Mouse (Mus musculus): ENCODE data around the gene B3galt5. TPM values are rescaled to one million over a fixed set of nuclear protein-coding genes. Genes with fewer than 3 reads are reported as not detected.

The B3galt5 gene
- polyA plus RNA-seq, 1 experiment from 2014 or later, result 0.43 TPM

- Histone ChIP-seq H3K27me3 (no peaks in the 10 kb centered on the region), H3K9me3 (no peaks in the 10 kb centered on the region), H3K36me3 (no peaks in the 10 kb centered on the region), H3K9ac (replicated peaks) (no peak overlapping the region), H3K4me2 (no peak overlapping the region), H3K4me1 (replicated peaks) (no peaks in the 10 kb centered on the region), H3K27ac (no peak overlapping the region), H3K4me3 (replicated peaks) (no peak overlapping the region)
- WGBS, result 82% methylated on average over 2 of the region's 2 CpGs
- no peak for ATAC-seq (ENCODE audit: insufficient number of reproducible peaks, insufficient read depth, low FRiP score, low TSS enrichment, low read depth)
Observed at GRCm38 (mm10) chr16:96271736-96272135, 36.1 kb downstream of the B3galt5 start.

GRCm38 (mm10) chr16:96272929-96273619, 37.5 kb downstream of the B3galt5 start:
- no peaks in the 10 kb centered on the region for H3K4me1 ChIP-seq (replicated peaks)
- H3K27me3 ChIP-seq, result peaks cover 4% of the 10 kb centered on the region; the same call in 1 of the 2 replicates
- 62% methylated on average over 14 of the region's 14 CpGs for WGBS
- no peaks in the 10 kb centered on the region for H3K36me3 ChIP-seq
- no peak overlapping the region for H3K4me2 ChIP-seq
- no peak overlapping the region for H3K27ac ChIP-seq
- no peaks in the 10 kb centered on the region for H3K9me3 ChIP-seq
- no peak overlapping the region for H3K4me3 ChIP-seq (replicated peaks)
- ATAC-seq (ENCODE audit: insufficient number of reproducible peaks, insufficient read depth, low FRiP score, low TSS enrichment, low read depth), result no peak
- no peak overlapping the region for H3K9ac ChIP-seq (replicated peaks)

DNA sequence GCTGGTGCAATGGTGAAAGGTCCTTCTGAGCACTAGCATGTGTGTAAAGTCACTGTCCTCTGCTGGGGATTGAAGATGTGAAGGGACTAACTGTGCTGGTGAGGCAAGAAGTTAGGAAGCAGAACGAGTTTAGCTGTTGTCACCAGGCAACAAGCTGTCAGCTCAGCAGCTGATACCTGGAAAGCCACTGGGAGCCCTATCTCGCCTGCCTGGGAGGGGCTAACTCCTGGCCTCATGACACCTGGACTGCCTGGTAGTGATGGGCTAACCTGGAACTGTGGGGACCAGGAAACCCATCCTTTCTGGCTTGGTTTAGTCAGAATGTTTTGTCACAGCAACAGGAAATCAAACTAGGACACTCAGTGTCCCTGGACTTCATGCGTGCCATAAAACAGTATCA, 41.0 kb downstream of the B3galt5 start:
- Histone ChIP-seq H3K9me3 (no peaks in the 10 kb centered on the region), H3K9ac (replicated peaks) (no peak overlapping the region), H3K27ac (no peak overlapping the region), H3K27me3 (peaks cover 39% of the 10 kb centered on the region), H3K4me2 (no peak overlapping the region), H3K4me3 (replicated peaks) (no peak overlapping the region), H3K4me1 (replicated peaks) (peaks cover 12% of the 10 kb centered on the region), H3K36me3 (no peaks in the 10 kb centered on the region)
- 68% methylated on average over 3 of the region's 3 CpGs for WGBS
- ATAC-seq (ENCODE audit: insufficient number of reproducible peaks, insufficient read depth, low FRiP score, low TSS enrichment, low read depth), result no peak

- Histone ChIP-seq H3K9me3 (no peaks in the 10 kb centered on the region), H3K4me3 (replicated peaks) (no peak overlapping the region), H3K9ac (replicated peaks) (no peak overlapping the region), H3K27ac (no peak overlapping the region), H3K4me1 (replicated peaks) (peaks cover 12% of the 10 kb centered on the region), H3K4me2 (no peak overlapping the region), H3K36me3 (no peaks in the 10 kb centered on the region), H3K27me3 (peaks cover 58% of the 10 kb centered on the region)
- no peak for ATAC-seq (ENCODE audit: insufficient number of reproducible peaks, insufficient read depth, low FRiP score, low TSS enrichment, low read depth)
- 56% methylated on average over 9 of the region's 9 CpGs for WGBS
Observed at GRCm38 (mm10) chr16:96278491-96279224, 43.1 kb downstream of the B3galt5 start.

GRCm38 (mm10) chr16:96280719-96281605, 45.4 kb downstream of the B3galt5 start:
- H3K27me3 ChIP-seq, result peaks cover 58% of the 10 kb centered on the region

GRCm38 (mm10) chr16:96282566-96282965, 47.0 kb downstream of the B3galt5 start:
- Histone ChIP-seq H3K4me2 (no peak overlapping the region), H3K4me1 (replicated peaks) (peaks cover 12% of the 10 kb centered on the region), H3K9me3 (no peaks in the 10 kb centered on the region), H3K36me3 (no peaks in the 10 kb centered on the region), H3K27ac (no peak overlapping the region), H3K4me3 (replicated peaks) (no peak overlapping the region), H3K9ac (replicated peaks) (no peak overlapping the region), H3K27me3 (peaks cover 58% of the 10 kb centered on the region)
- WGBS, result 92% methylated on average over 9 of the region's 9 CpGs
- no peak for ATAC-seq (ENCODE audit: insufficient number of reproducible peaks, insufficient read depth, low FRiP score, low TSS enrichment, low read depth)

More at GRCm38 (mm10) chr16:96280719-96281605, 45.4 kb downstream of the B3galt5 start:
- no peaks in the 10 kb centered on the region for H3K36me3 ChIP-seq
- 4% methylated on average over 38 of the region's 38 CpGs for WGBS
- H3K9ac ChIP-seq (replicated peaks), result peak overlapping the region; percentile 51
- H3K4me1 ChIP-seq (replicated peaks), result peaks cover 12% of the 10 kb centered on the region
- ATAC-seq (ENCODE audit: insufficient number of reproducible peaks, insufficient read depth, low FRiP score, low TSS enrichment, low read depth), result no peak
- H3K27ac ChIP-seq, result no peak overlapping the region
- peak overlapping the region; percentile 44 for H3K4me3 ChIP-seq (replicated peaks)
- no peaks in the 10 kb centered on the region for H3K9me3 ChIP-seq
- H3K4me2 ChIP-seq, result peak overlapping the region; percentile 83

GRCm38 (mm10) chr16:96291885-96292284, 56.3 kb downstream of the B3galt5 start:
- Histone ChIP-seq H3K9me3 (0 out of 2 replicates have a peak, but pooled peaks cover 2% of the 10 kb centered on the region), H3K36me3 (no peaks in the 10 kb centered on the region), H3K4me1 (replicated peaks) (no peaks in the 10 kb centered on the region), H3K9ac (replicated peaks) (no peak overlapping the region), H3K27ac (no peak overlapping the region), H3K4me3 (replicated peaks) (no peak overlapping the region), H3K4me2 (no peak overlapping the region), H3K27me3 (no peaks in the 10 kb centered on the region)
- ATAC-seq (ENCODE audit: insufficient number of reproducible peaks, insufficient read depth, low FRiP score, low TSS enrichment, low read depth), result no peak
- 66% methylated on average over 9 of the region's 9 CpGs for WGBS

GRCm38 (mm10) chr16:96292530-96293173, 57.1 kb downstream of the B3galt5 start:
- no peaks in the 10 kb centered on the region for H3K4me1 ChIP-seq (replicated peaks)
- no peak overlapping the region for H3K4me2 ChIP-seq
- 0 out of 2 replicates have a peak, but pooled peaks cover 4% of the 10 kb centered on the region for H3K9me3 ChIP-seq
- H3K4me3 ChIP-seq (replicated peaks), result no peak overlapping the region
- H3K27me3 ChIP-seq, result no peaks in the 10 kb centered on the region
- 57% methylated on average over 15 of the region's 15 CpGs for WGBS
- no peak overlapping the region for H3K9ac ChIP-seq (replicated peaks)
- no peak for ATAC-seq (ENCODE audit: insufficient number of reproducible peaks, insufficient read depth, low FRiP score, low TSS enrichment, low read depth)
- no peak overlapping the region for H3K27ac ChIP-seq
- H3K36me3 ChIP-seq, result no peaks in the 10 kb centered on the region

- Histone ChIP-seq H3K27me3 (no peaks in the 10 kb centered on the region), H3K27ac (no peak overlapping the region), H3K36me3 (no peaks in the 10 kb centered on the region), H3K9ac (replicated peaks) (no peak overlapping the region), H3K9me3 (0 out of 2 replicates have a peak, but pooled peaks cover 4% of the 10 kb centered on the region), H3K4me1 (replicated peaks) (0 out of 2 replicates have a peak, but pooled peaks cover 5% of the 10 kb centered on the region), H3K4me3 (replicated peaks) (no peak overlapping the region), H3K4me2 (no peak overlapping the region)
- ATAC-seq (ENCODE audit: insufficient number of reproducible peaks, insufficient read depth, low FRiP score, low TSS enrichment, low read depth), result no peak
Observed at GRCm38 (mm10) chr16:96298075-96298474, 62.5 kb downstream of the B3galt5 start.

GRCm38 (mm10) chr16:96298574-96298973, 63.0 kb downstream of the B3galt5 start:
- 52% methylated on average over 3 of the region's 3 CpGs for WGBS

More at GRCm38 (mm10) chr16:96298574-96298973, 63.0 kb downstream of the B3galt5 start:
- Histone ChIP-seq H3K4me2 (no peak overlapping the region), H3K4me1 (replicated peaks) (0 out of 2 replicates have a peak, but pooled peaks cover 5% of the 10 kb centered on the region), H3K9me3 (0 out of 2 replicates have a peak, but pooled peaks cover 4% of the 10 kb centered on the region), H3K36me3 (no peaks in the 10 kb centered on the region), H3K4me3 (replicated peaks) (no peak overlapping the region), H3K9ac (replicated peaks) (no peak overlapping the region), H3K27me3 (no peaks in the 10 kb centered on the region), H3K27ac (no peak overlapping the region)
- ATAC-seq (ENCODE audit: insufficient number of reproducible peaks, insufficient read depth, low FRiP score, low TSS enrichment, low read depth), result no peak

Measured in limb, embryonic 12.5 days (tissue).